Mouse (Mus musculus) ES-Bruce4 (cell line): ENCODE data around the gene Tent2. TPM values are rescaled to one million over a fixed set of nuclear protein-coding genes. Genes with fewer than 3 reads are reported as not detected.

Source experiments
- H3K27ac ChIP-seq: 2 replicates; pipeline ENCODE4 v1.5.1; 2012; ENCODE audit warnings: low read length, inconsistent platforms; ENCODE audit not compliant: insufficient read depth
- H3K27me3 ChIP-seq: 2 replicates; pipeline ENCODE4 v1.6.1; 2012; ENCODE audit warnings: mild to moderate bottlenecking, low read length, inconsistent platforms; ENCODE audit not compliant: control insufficient read depth, poor library complexity, insufficient read depth, severe bottlenecking
- H3K36me3 ChIP-seq: 2 replicates; pipeline ENCODE4 v1.6.1; 2012; ENCODE audit warnings: inconsistent platforms, mild to moderate bottlenecking, low read length, moderate library complexity; ENCODE audit not compliant: control insufficient read depth, poor library complexity, insufficient read depth, severe bottlenecking
- H3K4me1 ChIP-seq: one replicate; pipeline ENCODE4 v1.8.1; 2011; ENCODE audit warnings: low read length; ENCODE audit not compliant: control insufficient read depth, insufficient read depth
- H3K4me3 ChIP-seq: 2 replicates; pipeline ENCODE4 v1.5.1; 2011; ENCODE audit warnings: low read depth, mild to moderate bottlenecking, low read length
- H3K9ac ChIP-seq: 2 replicates; pipeline ENCODE4 v1.6.1; 2012; ENCODE audit warnings: low read depth, mild to moderate bottlenecking, inconsistent platforms; ENCODE audit not compliant: poor library complexity, severe bottlenecking
- H3K9me3 ChIP-seq: replicated peaks from 2 replicates; pipeline ENCODE4 v1.6.1; 2012; ENCODE audit warnings: mild to moderate bottlenecking, low read length, inconsistent platforms; ENCODE audit not compliant: control insufficient read depth, poor library complexity, insufficient read depth, severe bottlenecking
- CTCF ChIP-seq: IDR thresholded peaks from one replicate; pipeline ENCODE4 v1.8.1; 2011; ENCODE audit warnings: low read depth, low read length
- EP300 ChIP-seq: IDR thresholded peaks from 2 replicates; pipeline ENCODE4 v1.6.1; 2011; ENCODE audit warnings: low read depth, low read length; ENCODE audit not compliant: insufficient read depth
- POLR2A ChIP-seq: IDR thresholded peaks from one replicate; pipeline ENCODE4 v1.8.1; 2011; ENCODE audit warnings: low read length; ENCODE audit not compliant: insufficient read depth
- polyA plus RNA-seq: library from polyadenylated mRNA; stranded (reverse); fragments of >200 nt; gene quantifications from 2 replicates; pipeline ENCODE4 v1.2.4, GENCODE M21; 2011; ENCODE audit warnings: low read depth; ENCODE audit not compliant: missing spikeins, insufficient read depth, insufficient read length

The Tent2 gene
- polyA plus RNA-seq, result 100 and 103 TPM in 2 replicates

DNA sequence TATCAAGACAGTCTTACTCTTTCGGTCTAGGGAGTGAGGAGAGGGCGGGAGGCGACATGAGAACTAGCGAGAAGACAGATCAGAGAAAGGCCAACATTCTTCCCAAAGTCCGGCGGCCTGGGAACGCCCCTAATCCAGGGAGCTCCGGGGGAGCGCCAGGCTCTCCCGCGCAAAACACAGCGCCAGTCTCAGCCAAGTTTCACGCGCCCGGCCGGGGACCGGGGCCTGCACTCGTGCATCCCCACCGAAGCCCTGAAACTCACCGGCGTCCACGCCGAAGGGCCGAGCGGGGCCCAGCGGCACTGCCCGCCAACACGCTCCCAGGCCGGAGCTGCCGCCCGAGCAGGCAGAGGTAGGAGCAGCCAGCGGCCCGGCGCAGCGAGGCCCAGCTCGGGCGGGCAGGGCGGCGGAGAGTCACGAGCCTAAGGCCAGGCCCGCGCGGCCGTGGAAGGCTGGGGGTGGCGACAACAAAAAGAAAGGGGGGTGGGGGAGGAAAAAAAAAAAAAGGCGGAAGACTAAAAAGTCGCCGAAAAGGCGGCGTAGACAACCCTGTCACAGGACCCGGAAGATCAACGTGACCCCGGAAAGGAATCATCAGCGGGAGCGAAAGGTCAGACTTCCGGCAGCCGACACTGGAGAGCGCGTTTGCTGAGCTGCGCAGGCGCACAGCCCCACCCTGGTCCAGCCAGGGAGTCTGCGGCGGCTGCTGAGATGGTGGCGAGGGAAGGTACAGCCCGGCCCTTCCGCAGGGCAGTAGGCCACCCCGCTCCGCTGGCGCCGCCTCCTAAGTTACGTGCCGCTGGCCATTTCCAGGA is at the start of gene Tent2:
Gene Tent2 (minus strand): TSS at position 555 of the 815 bp plus-strand sequence.
- H3K36me3 ChIP-seq, result no peaks in the 10 kb centered on the region; the same call in 1 of the 2 replicates
- H3K9ac ChIP-seq, result peak within 1 kb of the TSS; percentile 87
- H3K27me3 ChIP-seq, result no peaks in the 10 kb centered on the region
- H3K9me3 ChIP-seq, result no peaks in the 10 kb centered on the region
- no peaks in the 10 kb centered on the region for H3K4me1 ChIP-seq
- TF ChIP-seq CTCF (no peak), POLR2A (peak; percentile 90), EP300 (peak; percentile 48; the same call in 1 of the 2 replicates)
- H3K4me3 ChIP-seq, result peak within 1 kb of the TSS; percentile 92
- peak within 1 kb of the TSS; percentile 76 for H3K27ac ChIP-seq

DNA sequence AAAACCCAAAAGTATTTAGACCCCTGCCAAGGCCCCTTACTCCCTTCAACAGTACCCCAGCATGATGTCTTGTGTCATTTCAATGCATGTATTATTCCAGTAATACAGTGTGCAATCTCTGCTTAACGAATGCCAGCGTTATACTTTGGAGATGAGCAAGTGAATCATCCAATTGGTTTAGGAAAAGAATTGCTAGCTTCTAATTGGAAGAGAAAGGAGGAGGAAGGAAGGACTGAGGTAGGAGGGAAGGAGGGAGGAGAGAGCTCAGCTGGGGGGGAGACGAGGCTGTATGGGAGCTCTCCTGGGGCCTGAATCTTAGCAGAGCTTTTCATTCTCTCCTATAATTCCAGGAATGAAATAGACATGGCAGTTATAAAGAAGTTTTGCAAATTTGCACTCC is 49.0 kb upstream of the Tent2 start:
- Histone ChIP-seq H3K9me3 (no peaks in the 10 kb centered on the region), H3K27ac (no peak overlapping the region), H3K4me1 (no peaks in the 10 kb centered on the region), H3K4me3 (no peak overlapping the region), H3K27me3 (no peaks in the 10 kb centered on the region), H3K9ac (no peak overlapping the region), H3K36me3 (no peaks in the 10 kb centered on the region)
- no peak for TF ChIP-seq POLR2A
- TF ChIP-seq EP300, result no peak
- no peak for TF ChIP-seq CTCF

DNA sequence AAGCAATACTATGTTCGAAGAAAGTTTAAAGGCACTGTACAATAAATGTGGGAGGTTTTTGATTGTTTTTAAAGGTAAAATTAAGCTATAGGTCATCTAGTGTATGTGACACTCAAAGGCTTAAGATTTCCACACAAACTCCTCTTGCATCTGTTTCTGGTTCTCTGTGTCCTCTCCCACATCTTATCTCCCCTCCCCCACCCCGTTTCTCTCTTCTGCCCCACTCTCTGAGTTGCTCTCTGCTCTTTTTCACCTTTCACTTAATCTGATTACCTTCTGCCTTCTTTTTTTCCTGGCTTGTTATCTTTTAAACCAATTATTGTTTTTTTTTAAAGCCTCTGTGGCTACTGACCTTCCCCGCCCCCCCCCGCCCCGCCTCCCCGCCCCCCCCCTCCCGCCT is 47.4 kb upstream of the Tent2 start:
- no peak overlapping the region for H3K27ac ChIP-seq
- no peak overlapping the region for H3K4me3 ChIP-seq
- TF ChIP-seq POLR2A (no peak), EP300 (no peak), CTCF (no peak)
- no peaks in the 10 kb centered on the region for H3K27me3 ChIP-seq
- no peak overlapping the region for H3K9ac ChIP-seq
- no peaks in the 10 kb centered on the region for H3K9me3 ChIP-seq
- no peaks in the 10 kb centered on the region for H3K36me3 ChIP-seq
- H3K4me1 ChIP-seq, result no peaks in the 10 kb centered on the region

DNA sequence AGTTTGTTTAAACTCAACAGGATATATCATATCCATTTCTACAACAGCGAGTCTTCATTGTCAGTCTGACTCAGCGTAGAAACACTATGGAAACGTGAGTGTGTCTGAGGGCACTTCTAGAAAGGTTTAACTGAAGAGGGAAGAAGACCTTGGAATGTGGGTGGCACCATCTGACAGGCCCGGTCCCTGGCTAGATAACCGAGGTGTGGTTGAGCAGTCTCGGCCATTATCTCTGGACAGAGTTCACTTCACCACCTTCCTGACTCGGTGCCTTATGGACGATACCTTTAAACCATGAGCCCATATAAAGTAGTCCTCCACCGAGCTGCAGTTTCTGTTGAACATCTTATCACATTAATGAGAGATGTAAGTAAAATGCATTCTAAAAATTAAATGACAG is 46.9 kb upstream of the Tent2 start:
- no peaks in the 10 kb centered on the region for H3K27me3 ChIP-seq
- TF ChIP-seq POLR2A (no peak), EP300 (no peak), CTCF (no peak)
- H3K9me3 ChIP-seq, result no peaks in the 10 kb centered on the region
- H3K4me1 ChIP-seq, result no peaks in the 10 kb centered on the region
- no peak overlapping the region for H3K9ac ChIP-seq
- H3K4me3 ChIP-seq, result no peak overlapping the region
- no peak overlapping the region for H3K27ac ChIP-seq
- no peaks in the 10 kb centered on the region for H3K36me3 ChIP-seq

DNA sequence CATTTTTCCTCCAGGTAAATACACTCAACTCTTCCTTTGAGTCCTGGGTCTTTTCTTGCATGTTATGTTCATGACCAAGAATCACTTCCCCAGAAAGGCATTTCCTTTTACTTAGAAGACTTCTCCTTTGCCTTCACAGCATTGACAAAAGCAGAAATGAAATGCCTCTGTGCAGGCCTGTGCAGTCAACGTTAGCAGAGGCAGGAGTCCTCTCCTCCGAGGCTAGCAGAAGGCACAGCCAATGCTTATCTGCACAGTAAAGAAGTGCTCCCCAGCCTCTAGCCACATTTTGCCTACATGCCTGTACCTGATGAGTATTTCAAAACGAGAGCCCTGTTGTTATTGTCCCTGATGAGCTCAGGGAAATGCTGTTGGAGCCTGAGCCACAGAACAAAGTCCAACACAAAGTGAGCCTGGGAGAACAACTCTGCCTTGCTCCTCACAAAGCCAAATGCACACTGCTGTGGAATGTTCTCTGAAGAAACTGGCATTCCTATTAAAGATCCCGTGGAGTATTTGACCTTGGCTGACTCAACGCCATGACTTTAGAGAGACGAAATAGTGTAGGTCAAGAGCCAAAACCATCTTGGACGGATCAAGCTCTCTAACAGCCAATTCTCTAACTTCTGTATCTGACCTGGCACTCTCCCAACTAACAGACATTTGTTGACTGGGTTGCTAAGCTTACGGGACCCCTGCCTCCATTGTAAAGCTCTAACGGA is 45.7 kb upstream of the Tent2 start:
- no peak overlapping the region for H3K27ac ChIP-seq
- H3K27me3 ChIP-seq, result no peaks in the 10 kb centered on the region
- H3K4me3 ChIP-seq, result no peak overlapping the region
- TF ChIP-seq CTCF (no peak), EP300 (no peak), POLR2A (no peak)
- H3K36me3 ChIP-seq, result no peaks in the 10 kb centered on the region
- H3K9me3 ChIP-seq, result no peaks in the 10 kb centered on the region
- no peaks in the 10 kb centered on the region for H3K4me1 ChIP-seq
- H3K9ac ChIP-seq, result no peak overlapping the region
